Mouse (Mus musculus): Measurements from ENCODE around the gene Cyb5rl.

Gene Cyb5rl

DNA sequence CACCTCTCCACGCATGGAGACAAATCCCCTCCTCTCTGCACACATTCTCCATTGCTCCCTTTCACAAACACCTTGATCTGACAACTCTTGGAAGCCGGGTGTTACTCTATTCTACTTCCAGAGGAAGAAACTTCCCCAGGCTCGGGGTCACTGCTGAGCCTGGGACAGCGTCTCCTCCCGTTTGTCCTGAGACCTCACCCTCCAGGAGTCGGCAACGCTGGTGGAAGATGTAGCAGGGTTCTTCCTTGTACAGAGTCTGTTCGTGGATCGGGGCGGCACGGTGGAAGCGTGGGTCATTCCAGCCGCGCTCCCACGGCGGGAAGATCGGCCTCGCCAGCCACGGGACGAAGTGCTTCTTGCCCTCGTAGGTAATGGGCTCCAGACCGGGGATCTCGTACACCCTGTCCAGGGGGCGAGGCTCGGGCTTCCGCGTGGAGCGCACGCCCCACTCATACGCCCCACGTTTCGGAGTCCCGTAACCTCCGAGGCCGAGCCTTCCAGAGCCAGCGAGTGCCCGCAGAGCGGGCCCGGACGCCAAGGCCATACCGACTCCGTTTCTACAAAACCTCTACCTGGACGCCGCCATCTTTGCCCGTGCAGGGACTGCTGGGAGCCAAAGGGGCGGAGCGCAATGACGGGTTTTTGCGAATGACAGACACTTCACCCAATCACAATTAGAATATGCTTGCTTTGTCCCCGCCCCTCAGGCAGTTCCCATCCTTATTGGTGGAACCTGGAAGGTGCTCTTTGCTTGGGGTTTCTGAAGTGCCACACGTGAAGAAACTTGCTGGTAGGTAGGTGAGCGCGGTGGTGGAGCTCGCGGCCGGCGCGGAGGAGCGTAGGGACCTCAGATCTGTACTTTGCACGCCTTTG is at the start of gene Cyb5rl, which contains the start of gene Mrpl37:
Cyb5rl (plus strand) TSS at position 737 of the 873 bp plus-strand sequence.
Mrpl37 (minus strand) TSS at position 617 of the 873 bp plus-strand sequence.
- peak; percentile 93 for DNase-seq

- DNase-seq = no peak
These were observed 49.5 kb upstream of the Cyb5rl start for GRCm38 (mm10) chr4:107017257-107017656.

- DNase-seq = no peak
These were observed 48.3 kb upstream of the Cyb5rl start for GRCm38 (mm10) chr4:107018521-107018920.

DNA sequence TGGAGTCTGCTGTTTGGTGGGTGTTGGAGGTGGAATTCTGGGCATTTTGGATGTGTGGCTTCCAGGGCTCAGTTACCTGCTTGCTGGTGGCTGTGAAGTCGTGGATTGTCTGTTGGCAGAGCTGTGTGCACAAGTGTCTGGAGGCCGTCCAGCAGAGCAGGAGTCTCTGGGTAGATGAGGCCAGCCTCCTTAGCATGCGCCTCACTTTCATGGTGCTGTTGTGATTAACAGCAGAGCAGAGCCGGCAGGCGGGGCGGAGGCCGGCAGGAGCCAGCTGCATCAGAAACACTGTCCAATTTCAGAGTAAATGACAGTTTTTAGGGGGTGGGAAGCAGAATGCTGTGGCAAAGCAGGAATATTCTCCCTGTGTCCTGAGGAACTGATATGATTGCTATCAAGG is 47.8 kb upstream of the Cyb5rl start:
- peak; percentile 54 for DNase-seq

- DNase-seq = no peak
These were observed 46.3 kb upstream of the Cyb5rl start for GRCm38 (mm10) chr4:107020287-107021000.

DNA sequence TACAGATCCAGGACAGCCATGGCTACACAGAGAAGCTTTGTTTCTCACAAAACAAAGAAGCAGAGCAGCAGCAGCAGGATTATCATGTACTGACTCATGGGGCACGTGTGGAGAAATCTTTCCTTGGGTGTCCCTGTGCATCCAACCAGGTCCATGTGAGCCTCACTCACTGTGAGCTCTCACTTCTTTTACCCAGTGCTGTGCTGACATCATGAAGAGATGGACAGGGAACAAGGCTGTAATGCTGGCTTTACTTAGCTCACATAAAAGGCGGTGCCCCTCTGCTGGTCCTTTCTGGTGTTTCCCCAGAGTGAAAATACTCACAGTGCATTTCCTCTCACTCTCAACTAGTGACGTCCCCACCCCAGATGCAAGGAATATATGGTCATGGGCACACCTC is 45.3 kb upstream of the Cyb5rl start:
- no peak for DNase-seq

GRCm38 (mm10) chr4:107024899-107025298 is 41.9 kb upstream of the Cyb5rl start:
- no peak for DNase-seq

DNA sequence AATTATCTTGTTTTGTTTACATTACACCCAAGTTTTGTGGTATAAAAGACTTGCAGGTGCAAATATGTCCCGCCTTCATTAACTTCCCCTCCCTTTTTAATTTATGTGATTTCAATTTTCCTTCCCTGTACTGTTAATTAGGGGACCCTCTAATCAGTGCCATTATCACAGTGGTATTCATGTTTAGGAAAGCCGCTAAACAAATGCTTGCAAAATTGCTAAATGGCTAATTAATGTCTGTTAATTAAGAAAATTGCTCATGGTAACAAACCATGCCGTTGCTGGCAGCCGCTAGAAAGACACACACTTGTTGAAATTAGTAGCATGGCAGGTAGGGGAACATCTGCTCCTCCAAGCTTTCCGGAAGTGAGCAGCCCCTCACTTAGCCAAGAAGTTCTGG is 41.4 kb upstream of the Cyb5rl start:
- DNase-seq = no peak

DNA sequence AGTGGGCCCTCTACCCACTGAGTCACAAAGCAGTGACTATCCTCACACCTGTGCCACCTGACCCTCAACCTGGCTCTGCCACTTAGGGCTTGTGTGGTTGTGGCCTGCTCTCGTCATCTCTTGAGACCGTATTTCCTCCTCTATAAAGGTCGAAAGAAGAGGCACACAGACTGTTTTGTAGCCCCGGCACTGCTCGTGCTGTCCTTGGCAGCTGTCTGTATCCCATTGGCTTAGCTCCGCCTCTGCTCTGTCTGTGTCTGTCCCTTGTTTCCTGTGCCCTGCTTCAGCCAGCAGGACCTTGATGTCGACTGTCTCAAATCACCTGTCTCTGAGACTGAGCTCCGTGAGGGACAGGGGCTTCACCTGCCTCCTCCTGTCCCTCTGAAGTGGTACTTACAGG is 40.3 kb upstream of the Cyb5rl start:
- no peak for DNase-seq

GRCm38 (mm10) chr4:107035689-107036088 is 31.1 kb upstream of the Cyb5rl start:
- no peak for DNase-seq

DNA sequence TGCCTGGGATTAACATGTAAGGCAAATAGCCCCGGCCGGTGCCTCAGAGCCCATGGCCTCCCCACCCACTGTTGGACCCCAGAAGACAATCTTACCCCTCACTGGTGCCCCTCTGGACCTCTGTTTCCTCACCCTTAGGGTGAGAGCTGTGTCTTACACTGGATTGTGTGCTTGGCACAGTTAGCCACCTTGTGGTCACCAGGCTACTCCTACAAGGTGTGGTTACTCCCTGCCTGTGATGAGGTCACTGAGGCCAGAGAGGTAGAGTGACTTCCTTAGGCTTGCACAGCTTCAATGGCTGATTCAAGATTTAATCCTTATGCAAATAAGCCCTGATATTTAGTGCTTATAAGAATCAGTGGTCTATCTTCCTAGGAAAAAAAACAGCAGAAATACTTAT is 29.8 kb upstream of the Cyb5rl start:
- no peak for DNase-seq

- DNase-seq = no peak
These were observed 28.5 kb upstream of the Cyb5rl start for GRCm38 (mm10) chr4:107038303-107038702.

GRCm38 (mm10) chr4:107039270-107039669 is 27.5 kb upstream of the Cyb5rl start:
- DNase-seq = no peak

GRCm38 (mm10) chr4:107042304-107042703 is 24.5 kb upstream of the Cyb5rl start:
- DNase-seq = no peak

GRCm38 (mm10) chr4:107045188-107045587 is 21.6 kb upstream of the Cyb5rl start:
- no peak for DNase-seq

DNA sequence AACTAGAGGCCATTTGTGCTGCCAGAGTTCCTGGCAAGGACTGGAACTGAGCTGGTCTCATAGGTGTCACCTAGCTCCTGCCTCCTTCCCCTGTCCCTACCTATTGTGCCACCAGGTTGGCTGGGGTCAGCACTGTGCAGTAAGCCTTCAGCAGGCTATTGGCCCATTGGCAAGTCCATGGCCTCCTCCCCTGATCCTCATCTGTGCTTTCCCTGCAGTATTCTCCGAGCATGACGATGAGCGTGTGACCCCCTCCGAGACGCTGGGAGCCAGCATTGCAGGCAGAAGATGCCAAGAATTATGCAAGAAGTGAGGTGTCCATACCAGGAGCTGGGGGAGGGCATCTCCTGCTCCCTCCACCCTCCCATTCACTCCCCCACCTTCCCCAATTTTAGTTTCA is 19.0 kb upstream of the Cyb5rl start:
- no peak for DNase-seq

DNA sequence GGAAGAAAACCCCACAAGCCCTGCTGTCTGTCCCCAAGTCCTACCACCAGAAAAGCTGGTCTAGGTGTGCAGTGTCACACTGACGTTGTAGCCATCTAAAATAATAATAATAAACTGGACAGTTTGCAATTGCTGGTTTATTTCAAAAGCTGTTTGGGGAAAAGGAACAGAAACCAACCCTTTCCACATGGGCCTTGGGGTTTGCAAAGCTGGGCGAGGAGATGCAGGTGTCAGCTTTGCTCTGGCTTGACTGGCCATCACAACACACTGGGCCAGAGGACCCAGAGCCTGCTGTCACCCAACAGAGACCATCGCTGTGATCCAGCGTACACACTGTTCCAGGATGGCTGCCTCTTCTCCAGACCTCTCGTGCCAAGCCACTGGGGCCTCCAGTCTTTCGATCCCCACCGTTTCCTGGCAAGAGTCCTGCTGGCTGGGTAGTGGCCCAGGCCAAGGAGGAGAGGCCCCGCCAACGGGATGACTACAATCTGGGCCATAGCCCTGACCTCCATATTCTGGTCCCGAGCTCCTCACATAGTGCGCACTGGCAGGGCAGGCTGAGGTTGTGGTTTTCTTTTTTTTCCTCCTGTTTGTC is 18.1 kb upstream of the Cyb5rl start:
- DNase-seq = peak; percentile 44

- DNase-seq = no peak
These were observed 14.9 kb upstream of the Cyb5rl start for GRCm38 (mm10) chr4:107051889-107052288.

DNA sequence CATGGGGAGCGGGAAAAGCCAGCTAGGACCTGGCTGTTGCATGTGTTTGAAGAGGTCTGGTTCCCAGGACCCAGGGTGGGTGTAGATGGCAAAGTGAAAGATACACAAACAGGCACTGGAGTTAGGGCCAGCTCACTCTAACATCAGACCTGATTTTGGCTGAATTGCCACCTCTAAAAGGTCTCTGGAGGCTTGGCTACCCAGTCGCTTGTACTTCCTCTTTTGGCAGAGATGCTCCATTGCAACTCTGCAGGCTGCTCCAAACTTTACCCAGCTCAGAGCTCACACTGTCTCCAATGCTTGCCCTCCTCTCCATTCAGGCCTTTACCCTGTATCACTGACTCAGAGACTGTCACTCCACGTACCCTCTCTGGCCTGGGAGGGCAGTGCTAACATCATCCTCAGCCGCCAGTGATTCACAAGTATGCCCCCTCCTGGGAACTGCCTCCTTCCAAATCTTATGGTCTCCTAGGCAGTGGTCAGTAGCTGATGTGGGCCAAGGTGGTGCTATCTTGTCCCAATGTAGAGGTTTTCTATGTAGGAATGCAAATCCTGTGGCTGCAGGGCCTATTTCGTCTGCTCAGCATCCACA is 13.7 kb upstream of the Cyb5rl start:
- DNase-seq = no peak

DNA sequence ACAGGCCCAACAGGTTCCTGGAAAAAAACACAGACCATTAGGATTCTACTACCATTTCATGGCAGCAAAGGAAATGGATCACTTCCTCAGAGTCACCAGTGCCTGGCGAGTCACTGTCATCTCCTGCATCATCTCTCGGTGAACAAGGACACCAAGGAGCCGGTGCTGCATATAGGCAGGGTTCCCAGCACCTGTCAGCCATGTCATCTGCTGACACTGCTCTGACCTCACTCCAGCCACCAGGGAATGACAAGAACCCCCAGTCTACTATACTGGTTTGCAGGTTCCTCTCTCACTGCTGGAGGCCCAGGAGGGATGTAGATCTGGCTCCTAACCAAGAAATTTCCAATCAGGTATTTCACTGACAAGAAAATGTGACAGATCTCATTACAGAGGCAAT is 10.7 kb upstream of the Cyb5rl start:
- no peak for DNase-seq

GRCm38 (mm10) chr4:107058346-107058745 is 8.4 kb upstream of the Cyb5rl start:
- DNase-seq = no peak

- DNase-seq = no peak
These were observed 8.0 kb upstream of the Cyb5rl start for GRCm38 (mm10) chr4:107058781-107059180.

GRCm38 (mm10) chr4:107061560-107061959 is 5.2 kb upstream of the Cyb5rl start:
- DNase-seq = no peak

All from right cerebral cortex, postnatal 14 days (tissue).